Mouse (Mus musculus): ENCODE data around the gene Cntnap5c.

DNA sequence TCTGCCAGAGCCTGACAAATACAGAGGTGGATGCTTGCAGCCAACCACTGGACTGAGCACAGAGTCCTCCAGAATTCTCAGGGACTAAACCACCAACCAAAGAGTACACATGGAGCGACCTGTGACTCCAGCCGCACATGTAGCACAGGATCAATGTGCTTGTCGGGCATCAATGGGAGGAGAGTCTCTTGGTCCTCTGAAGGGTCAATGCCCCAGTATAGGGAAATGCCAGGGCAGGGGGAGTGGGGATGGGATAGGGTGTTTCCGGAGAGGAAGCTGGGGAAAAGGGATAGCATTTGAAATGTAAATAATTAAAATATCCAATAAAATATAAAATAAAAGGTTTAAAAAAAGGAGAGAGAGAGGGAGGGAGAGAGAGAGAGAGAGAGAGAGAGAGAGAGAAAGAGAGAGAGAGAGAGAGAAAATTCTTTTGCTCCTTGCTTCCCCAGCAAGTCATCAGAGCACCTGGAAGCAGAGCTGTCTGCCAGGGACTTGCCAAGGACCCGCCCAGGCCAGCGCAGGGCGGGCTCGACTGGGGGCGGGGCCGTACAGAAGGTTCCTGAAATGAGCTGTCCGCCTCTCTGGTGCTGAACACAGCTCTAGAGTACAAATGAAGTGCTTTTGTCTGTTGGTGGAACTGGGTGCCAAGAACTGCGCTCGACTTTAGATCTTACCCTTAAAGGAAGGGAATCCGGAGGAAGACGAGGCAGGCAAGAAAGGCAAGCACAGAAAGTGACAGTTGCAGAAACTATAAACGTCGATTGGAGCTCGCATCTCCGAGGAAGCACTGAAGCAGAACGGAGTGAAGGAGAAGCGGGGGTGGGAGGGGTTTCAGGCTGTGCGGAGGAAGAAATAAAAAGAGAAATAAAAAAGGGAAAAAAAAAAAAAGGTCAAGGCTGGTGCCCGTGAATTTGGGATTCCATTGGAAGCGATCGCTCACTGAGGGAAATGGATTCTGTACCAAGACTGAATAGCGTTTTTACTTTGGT lies at the start of gene Cntnap5c:
- TF ChIP-seq CEBPB (IDR thresholded peaks at IDR 0.05; ENCODE audit: low read depth) (no peak), CTCF (IDR thresholded peaks at IDR 0.05; ENCODE audit: control insufficient read depth, insufficient read depth, insufficient read length) (no peak), USF1 (IDR thresholded peaks at IDR 0.05; ENCODE audit: low read depth) (no peak), MYOG (IDR thresholded peaks at IDR 0.05; ENCODE audit: control insufficient read depth, extremely low read depth, insufficient read length) (no peak), MAX (IDR thresholded peaks at IDR 0.05) (no peak), MYOD1 (IDR thresholded peaks at IDR 0.05; ENCODE audit: control insufficient read depth, insufficient read length, low read depth) (no peak)

Measured in C2C12 (cell line).